Mouse (Mus musculus): ENCODE results near the gene Dnajc22.

Dnajc22 gene

GRCm38 (mm10) chr15:99087253-99088075 is 5.5 kb upstream of the Dnajc22 start, which contains the start of gene C1ql4:
C1ql4 (minus strand) TSS chr15:99087817.
- DNase-seq (ENCODE audit: low spot score in 2 of 2) = no peak

- peak in 1 of 2 experiments; percentile 68 for DNase-seq (ENCODE audit: low spot score in 2 of 2)
Observed at GRCm38 (mm10) chr15:99088292-99088691, 4.7 kb upstream of the Dnajc22 start.

GRCm38 (mm10) chr15:99089069-99089468 is 3.9 kb upstream of the Dnajc22 start:
- DNase-seq (ENCODE audit: low spot score in 2 of 2) = no peak

GRCm38 (mm10) chr15:99093291-99094258 is 605 bp downstream of the Dnajc22 start:
- no peak for DNase-seq (ENCODE audit: low spot score in 2 of 2)

GRCm38 (mm10) chr15:99094631-99095270 is 1.8 kb downstream of the Dnajc22 start:
- no peak for DNase-seq (ENCODE audit: low spot score in 2 of 2)

GRCm38 (mm10) chr15:99095356-99095755 is 2.4 kb downstream of the Dnajc22 start:
- DNase-seq (ENCODE audit: low spot score in 2 of 2) = no peak

GRCm38 (mm10) chr15:99096061-99096793 is 3.3 kb downstream of the Dnajc22 start:
- no peak for DNase-seq (ENCODE audit: low spot score in 2 of 2)

- no peak for DNase-seq (ENCODE audit: low spot score in 2 of 2)
Observed at GRCm38 (mm10) chr15:99096831-99097500, 4.0 kb downstream of the Dnajc22 start.

- no peak for DNase-seq (ENCODE audit: low spot score in 2 of 2)
Observed at GRCm38 (mm10) chr15:99097840-99098492, 5.0 kb downstream of the Dnajc22 start.

GRCm38 (mm10) chr15:99098493-99098861 is 5.5 kb downstream of the Dnajc22 start:
- DNase-seq (ENCODE audit: low spot score in 2 of 2) = no peak

GRCm38 (mm10) chr15:99099139-99099556 is 6.2 kb downstream of the Dnajc22 start:
- DNase-seq (ENCODE audit: low spot score in 2 of 2) = peak in 1 of 2 experiments; percentile 65

GRCm38 (mm10) chr15:99099984-99100383 is 7.0 kb downstream of the Dnajc22 start:
- no peak for DNase-seq (ENCODE audit: low spot score in 2 of 2)

- DNase-seq (ENCODE audit: low spot score in 2 of 2) = no peak
Observed at GRCm38 (mm10) chr15:99105238-99105637, 12.3 kb downstream of the Dnajc22 start.

GRCm38 (mm10) chr15:99107866-99108265 is 14.9 kb downstream of the Dnajc22 start:
- DNase-seq (ENCODE audit: low spot score in 2 of 2) = no peak

GRCm38 (mm10) chr15:99111139-99111538 is 18.2 kb downstream of the Dnajc22 start:
- no peak for DNase-seq (ENCODE audit: low spot score in 2 of 2)

GRCm38 (mm10) chr15:99111809-99112208 is 18.8 kb downstream of the Dnajc22 start:
- no peak for DNase-seq (ENCODE audit: low spot score in 2 of 2)

GRCm38 (mm10) chr15:99112843-99113395 is 19.9 kb downstream of the Dnajc22 start:
- DNase-seq (ENCODE audit: low spot score in 2 of 2) = no peak

GRCm38 (mm10) chr15:99113396-99113975 is 20.5 kb downstream of the Dnajc22 start:
- no peak for DNase-seq (ENCODE audit: low spot score in 2 of 2)

GRCm38 (mm10) chr15:99114312-99115064 is 21.5 kb downstream of the Dnajc22 start:
- no peak for DNase-seq (ENCODE audit: low spot score in 2 of 2)

Data from urinary bladder, postnatal 36 days (tissue).